13 mouse cellular contexts compared by ENCODE assay signal in the genomic region with DNA sequence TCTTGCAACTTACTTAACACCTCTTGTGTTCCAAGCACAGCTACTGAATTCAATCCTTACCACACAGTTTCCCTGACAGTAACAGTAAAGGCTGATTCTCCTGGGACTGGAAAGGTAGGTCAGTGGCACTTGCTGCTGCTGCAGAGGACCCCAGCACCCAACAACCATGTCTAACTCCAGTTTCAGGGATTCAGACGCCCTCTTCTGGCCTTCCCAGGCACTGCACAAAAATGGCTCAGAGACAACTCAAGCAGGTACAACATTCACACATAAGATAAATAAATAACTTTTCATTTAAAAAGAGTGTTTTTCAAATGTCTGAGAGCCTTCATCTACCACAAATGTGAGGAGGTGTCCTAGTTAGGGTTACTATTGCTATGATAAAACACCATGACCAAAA. TPM values are rescaled to one million over a fixed set of nuclear protein-coding genes. Genes with fewer than 3 reads are reported as not detected.
A peak's percentile ranks its signal among the peaks of the same experiment; 100 is the strongest.
DNase-seq lines count a peak whose midpoint lies in the region; ATAC-seq and TF ChIP-seq lines count a peak whose summit lies in the region.
"Had no signal": no experiment of that assay in that cellular context is flagged by ENCODE, and none has a peak within 500 bp of the region (broad histone marks: within the 10 kb centered on the region; RNA-seq: fewer than 3 reads in every experiment).

No protein-coding gene starts in this region.

- no peaks in the 10 kb centered on the region for H3K27me3 ChIP-seq in kidney, postnatal 0 days (ENCODE audit: insufficient read depth, low read length)
- no peaks in the 10 kb centered on the region for H3K27me3 ChIP-seq in stomach, postnatal 0 days (ENCODE audit: control insufficient read depth, insufficient read depth, low read length)

- DNase-seq in kidney, postnatal 0 days (ENCODE audit: low spot score) = no peak
- no peak for DNase-seq in kidney, adult 11 months
- DNase-seq in thymus, postnatal 25 days = peak; percentile 13
- DNase-seq in thymus, postnatal 10 days (ENCODE audit: low spot score in 2 of 2) = no peak
- DNase-seq in stomach, postnatal 0 days (ENCODE audit: low spot score) = no peak
- DNase-seq: adrenal gland, postnatal 14 days; heart, postnatal 10 days had no signal

- H3K9me3 ChIP-seq in kidney, postnatal 0 days (replicated peaks; ENCODE audit: low read length) = no peaks in the 10 kb centered on the region
- no peaks in the 10 kb centered on the region for H3K9me3 ChIP-seq in stomach, postnatal 0 days (ENCODE audit: control insufficient read depth, low read length)

- peak; percentile 36; the same call in 1 of the 2 replicates for TF ChIP-seq CTCF in kidney, postnatal 0 days (IDR thresholded peaks at IDR 0.05; ENCODE audit: low read depth)
- peak; percentile 26; the same call in 1 of the 2 replicates for TF ChIP-seq CTCF in bone marrow, adult 2 months (IDR thresholded peaks at IDR 0.05; ENCODE audit: control insufficient read depth, insufficient read depth, low read length)
- peak; percentile 50 for TF ChIP-seq CTCF in stomach, postnatal 0 days (IDR thresholded peaks at IDR 0.05; ENCODE audit: low read depth)

- no peak overlapping the region for H3K4me3 ChIP-seq in kidney, postnatal 0 days (replicated peaks; ENCODE audit: low read depth, low read length)
- no peak overlapping the region for H3K4me3 ChIP-seq in bone marrow, adult 2 months (replicated peaks; ENCODE audit: control insufficient read depth, low read depth, low read length)
- no peak overlapping the region for H3K4me3 ChIP-seq in stomach, postnatal 0 days (ENCODE audit: low read depth, low read length)

- 8% methylated on average over 1 of the region's 1 CpGs for WGBS in kidney, postnatal 0 days
- 35% methylated on average over 1 of the region's 1 CpGs for WGBS in bone marrow, adult 2 months
- WGBS in stomach, postnatal 0 days = 0% methylated on average over 1 of the region's 1 CpGs

- TF ChIP-seq POLR2A in bone marrow, adult 2 months (IDR thresholded peaks at IDR 0.05; ENCODE audit: borderline replicate concordance, control insufficient read depth, low read depth, low read length) = no peak

- no peaks in the 10 kb centered on the region for H3K4me1 ChIP-seq in kidney, postnatal 0 days (replicated peaks; ENCODE audit: insufficient read depth, low read length)
- no peaks in the 10 kb centered on the region; the same call in 1 of the 2 replicates for H3K4me1 ChIP-seq in bone marrow, adult 2 months (ENCODE audit: control insufficient read depth, insufficient read depth, low read length)
- peaks cover 2% of the 10 kb centered on the region; the same call in 1 of the 2 replicates for H3K4me1 ChIP-seq in stomach, postnatal 0 days (replicated peaks; ENCODE audit: control insufficient read depth, insufficient read depth)

- no peak for ATAC-seq in kidney, postnatal 0 days (replicated peaks; ENCODE audit: low FRiP score, low read depth)
- ATAC-seq in stomach, postnatal 0 days (ENCODE audit: low FRiP score, low TSS enrichment) = no peak
- no peak for ATAC-seq in megakaryocyte-erythroid progenitor cell, adult 5-6 weeks (replicated peaks; ENCODE audit: low FRiP score, low TSS enrichment, poor library complexity, severe bottlenecking)
- ATAC-seq: inflammation-experienced regulatory T-cells, adult 6 months had no signal

- TF ChIP-seq EP300 in stomach, postnatal 0 days (optimal IDR thresholded peaks at IDR 0.05) = no peak

- H3K36me3 ChIP-seq in kidney, postnatal 0 days (ENCODE audit: insufficient read depth, low read length) = peaks cover 9% of the 10 kb centered on the region; the same call in 1 of the 2 replicates
- peaks cover 7% of the 10 kb centered on the region for H3K36me3 ChIP-seq in stomach, postnatal 0 days (ENCODE audit: control insufficient read depth, insufficient read depth, low read length)

- no peak overlapping the region for H3K9ac ChIP-seq in kidney, postnatal 0 days (ENCODE audit: low read depth, low read length)
- no peak overlapping the region for H3K9ac ChIP-seq in stomach, postnatal 0 days (ENCODE audit: low read length)

- no peak overlapping the region for H3K27ac ChIP-seq in kidney, postnatal 0 days
- H3K27ac ChIP-seq in bone marrow, adult 2 months (ENCODE audit: control insufficient read depth, insufficient read depth, low read depth, low read length, poor library complexity) = no peak overlapping the region
- H3K27ac ChIP-seq in stomach, postnatal 0 days (replicated peaks) = no peak overlapping the region

- no peak overlapping the region for H3K4me2 ChIP-seq in kidney, postnatal 0 days (ENCODE audit: low read length)
- H3K4me2 ChIP-seq in stomach, postnatal 0 days (replicated peaks; ENCODE audit: low read depth) = no peak overlapping the region

RNA-seq across cellular contexts. Expression of a gene that starts 1.7 kb away (rescaled TPM):
- polyA plus RNA-seq in kidney, postnatal 0 days (2015; fragmentation: Nextera tagmentation; extraction: Ambion mirVana) = 24.3 and 26.5 TPM in 2 replicates
- 3.6 and 6.9 TPM in 2 replicates for polyA plus RNA-seq in bone marrow, adult 2 months (2011; ENCODE audit: insufficient read depth, insufficient read length, low replicate concordance, missing spikeins)
- polyA plus RNA-seq in stomach, postnatal 0 days (2015; fragmentation: Nextera tagmentation; extraction: Ambion mirVana) = 29.0 and 30.0 TPM in 2 replicates
- total RNA-seq in megakaryocyte-erythroid progenitor cell, adult 5-6 weeks (2014; fragmentation: Nextera tagmentation) = 8.3 and 13.6 TPM in 2 replicates
- total RNA-seq in megakaryocyte-erythroid progenitor cell, adult 5-6 weeks (2017) = 14.7 and 17.3 TPM in 2 replicates

RNA-seq across cellular contexts. Expression of a gene that starts 13.3 kb away (rescaled TPM):
- polyA plus RNA-seq in kidney, postnatal 0 days (2015; fragmentation: Nextera tagmentation; extraction: Ambion mirVana) = 5.8 and 12.8 TPM in 2 replicates
- polyA plus RNA-seq in bone marrow, adult 2 months (2011; ENCODE audit: insufficient read depth, insufficient read length, low replicate concordance, missing spikeins) = 7.3 and 16.5 TPM in 2 replicates
- polyA plus RNA-seq in stomach, postnatal 0 days (2015; fragmentation: Nextera tagmentation; extraction: Ambion mirVana) = 25.2 and 33.3 TPM in 2 replicates
- 4.8 and 6.7 TPM in 2 replicates for total RNA-seq in megakaryocyte-erythroid progenitor cell, adult 5-6 weeks (2014; fragmentation: Nextera tagmentation)
- total RNA-seq in megakaryocyte-erythroid progenitor cell, adult 5-6 weeks (2017) = 0.89 and 5.0 TPM in 2 replicates

RNA-seq across cellular contexts. Expression of a gene that starts 49.6 kb away (rescaled TPM):
- polyA plus RNA-seq in kidney, postnatal 0 days (2015; fragmentation: Nextera tagmentation; extraction: Ambion mirVana) = 0.03 TPM in 1 of 2 replicates, not detected in the other
- 5.6 and 19.0 TPM in 2 replicates for polyA plus RNA-seq in bone marrow, adult 2 months (2011; ENCODE audit: insufficient read depth, insufficient read length, low replicate concordance, missing spikeins)
- 0.01 TPM in 1 of 2 replicates, not detected in the other for polyA plus RNA-seq in stomach, postnatal 0 days (2015; fragmentation: Nextera tagmentation; extraction: Ambion mirVana)
- total RNA-seq in megakaryocyte-erythroid progenitor cell, adult 5-6 weeks (2014; fragmentation: Nextera tagmentation) = not detected in 2 replicates
- 0.28 and 0.57 TPM in 2 replicates for total RNA-seq in megakaryocyte-erythroid progenitor cell, adult 5-6 weeks (2017)
- total RNA-seq: common myeloid progenitor, adult 5-6 weeks had no signal
- polyA plus RNA-seq: gonadal fat pad, adult 2 months; inflammation-experienced regulatory T-cells, adult 6 months; large intestine, adult 2 months had no signal

RNA-seq across cellular contexts. Expression of a gene that starts 54.3 kb away (rescaled TPM):
- polyA plus RNA-seq in kidney, postnatal 0 days (2015; fragmentation: Nextera tagmentation; extraction: Ambion mirVana) = 31.3 and 33.8 TPM in 2 replicates
- 163 and 340 TPM in 2 replicates for polyA plus RNA-seq in bone marrow, adult 2 months (2011; ENCODE audit: insufficient read depth, insufficient read length, low replicate concordance, missing spikeins)
- polyA plus RNA-seq in stomach, postnatal 0 days (2015; fragmentation: Nextera tagmentation; extraction: Ambion mirVana) = 39.5 and 44.4 TPM in 2 replicates
- 118 and 125 TPM in 2 replicates for total RNA-seq in megakaryocyte-erythroid progenitor cell, adult 5-6 weeks (2014; fragmentation: Nextera tagmentation)
- 85.0 and 96.2 TPM in 2 replicates for total RNA-seq in megakaryocyte-erythroid progenitor cell, adult 5-6 weeks (2017)
